Mouse (Mus musculus) stomach, postnatal 0 days (tissue): ENCODE measurements around the gene Slc8a1. TPM values are rescaled to one million over a fixed set of nuclear protein-coding genes. Genes with fewer than 3 reads are reported as not detected.

Experiments
- ATAC-seq: fragments of 200-750 bp; cut with Nextera tagmentation; 2 replicates; pipeline ENCODE4 v1.8.0; 2017; ENCODE audit not compliant: low FRiP score, low TSS enrichment
- DNase-seq: peaks from one replicate; pipeline ENCODE4 v3.0.0-alpha.2; 2016; ENCODE audit warnings: low spot score
- H3K27ac ChIP-seq: fragments of 300-500 bp; sonication (generic); replicated peaks from 2 replicates; pipeline ENCODE4 v1.5.1; 2014; ENCODE audit warnings: mild to moderate bottlenecking, control low read depth
- H3K27me3 ChIP-seq: fragments of 300-500 bp; sonication (generic); 2 replicates; pipeline ENCODE4 v1.6.1; 2014; ENCODE audit warnings: low read length; ENCODE audit not compliant: control insufficient read depth, insufficient read depth
- H3K36me3 ChIP-seq: fragments of 300-500 bp; sonication (generic); 2 replicates; pipeline ENCODE4 v1.6.1; 2014; ENCODE audit warnings: low read length, mixed read lengths; ENCODE audit not compliant: control insufficient read depth, insufficient read depth
- H3K4me1 ChIP-seq: fragments of 300-500 bp; sonication (generic); replicated peaks from 2 replicates; pipeline ENCODE4 v1.6.1; 2014; ENCODE audit warnings: antibody characterized with exemption; ENCODE audit not compliant: control insufficient read depth, insufficient read depth
- H3K4me2 ChIP-seq: fragments of 300-500 bp; sonication (generic); replicated peaks from 2 replicates; pipeline ENCODE4 v1.6.1; 2014; ENCODE audit warnings: low read depth, mild to moderate bottlenecking, control low read depth, moderate library complexity
- H3K4me3 ChIP-seq: fragments of 300-500 bp; sonication (generic); 2 replicates; pipeline ENCODE4 v1.5.1; 2014; ENCODE audit warnings: low read depth, low read length, control low read depth
- H3K9ac ChIP-seq: fragments of 300-500 bp; sonication (generic); 2 replicates; pipeline ENCODE4 v1.6.1; 2014; ENCODE audit warnings: mild to moderate bottlenecking, low read length, control low read depth, mixed read lengths
- H3K9me3 ChIP-seq: fragments of 300-500 bp; sonication (generic); 2 replicates; pipeline ENCODE4 v1.6.1; 2016; ENCODE audit warnings: low read length; ENCODE audit not compliant: control insufficient read depth
- CTCF ChIP-seq: IDR thresholded peaks from 2 replicates; pipeline ENCODE4 v1.5.1; 2016; ENCODE audit warnings: antibody characterized with exemption, low read depth, mild to moderate bottlenecking, moderate library complexity
- EP300 ChIP-seq: optimal IDR thresholded peaks from 2 replicates; pipeline ENCODE3; 2016; ENCODE audit warnings: antibody characterized with exemption
- WGBS: fragments of 180-500 bp; shearing (Covaris S2); extraction: QIAGEN DNeasy Blood & Tissue Kit; methylation state at CpG from one replicate; pipeline ENCODE4 v1.1.7; 2014; 5-methylcytosine and 5-hydroxymethylcytosine counted together
- polyA plus RNA-seq: library from polyadenylated mRNA; unstranded; fragments of >200 nt; fragmentation: Nextera tagmentation; extraction: Ambion mirVana; gene quantifications from 2 replicates; pipeline ENCODE4 v1.2.1, GENCODE M21; 2015

Slc8a1 gene
- polyA plus RNA-seq, 1 experiment from 2014 or later, result 3.1 TPM

GRCm38 (mm10) chr17:81589791-81590190, 148.4 kb downstream of the Slc8a1 start:
- H3K4me3 ChIP-seq, result no peak overlapping the region
- 75% methylated on average over 7 of the region's 7 CpGs for WGBS
- no peaks in the 10 kb centered on the region for H3K4me1 ChIP-seq
- H3K36me3 ChIP-seq, result no peaks in the 10 kb centered on the region
- no peak overlapping the region for H3K4me2 ChIP-seq
- H3K27ac ChIP-seq, result no peak overlapping the region
- ATAC-seq (no peak), DNase-seq (no peak)
- no peak overlapping the region for H3K9ac ChIP-seq
- no peak for TF ChIP-seq EP300
- no peak for TF ChIP-seq CTCF
- no peaks in the 10 kb centered on the region for H3K9me3 ChIP-seq
- H3K27me3 ChIP-seq, result no peaks in the 10 kb centered on the region

GRCm38 (mm10) chr17:81586759-81587158, 151.4 kb downstream of the Slc8a1 start:
- DNase-seq (no peak), ATAC-seq (no peak)
- WGBS, result 60% methylated on average over 5 of the region's 5 CpGs
- Histone ChIP-seq H3K9ac (no peak overlapping the region), H3K9me3 (no peaks in the 10 kb centered on the region), H3K4me1 (no peaks in the 10 kb centered on the region), H3K36me3 (no peaks in the 10 kb centered on the region), H3K4me3 (no peak overlapping the region), H3K27me3 (no peaks in the 10 kb centered on the region), H3K4me2 (no peak overlapping the region), H3K27ac (no peak overlapping the region)
- no peak for TF ChIP-seq EP300

GRCm38 (mm10) chr17:81579728-81580425, 158.3 kb downstream of the Slc8a1 start:
- Histone ChIP-seq H3K36me3 (no peaks in the 10 kb centered on the region), H3K9ac (no peak overlapping the region), H3K9me3 (no peaks in the 10 kb centered on the region), H3K27ac (peak overlapping the region; percentile 63), H3K4me2 (peak overlapping the region; percentile 17; the same call in 1 of the 2 replicates), H3K4me1 (no peaks in the 10 kb centered on the region), H3K4me3 (no peak overlapping the region), H3K27me3 (no peaks in the 10 kb centered on the region)
- TF ChIP-seq CTCF (no peak), EP300 (no peak)
- DNase-seq (no peak), ATAC-seq (peak; percentile 60; the same call in 1 of the 2 replicates)
- WGBS, result 38% methylated on average over 10 of the region's 10 CpGs

- Histone ChIP-seq H3K36me3 (no peaks in the 10 kb centered on the region), H3K4me3 (no peak overlapping the region), H3K4me1 (no peaks in the 10 kb centered on the region), H3K9ac (no peak overlapping the region), H3K27me3 (no peaks in the 10 kb centered on the region), H3K4me2 (no peak overlapping the region), H3K27ac (no peak overlapping the region), H3K9me3 (no peaks in the 10 kb centered on the region)
- ATAC-seq, result no peak
- DNase-seq, result no peak
- WGBS, result 87% methylated on average over 3 of the region's 3 CpGs
- TF ChIP-seq CTCF, result no peak
- TF ChIP-seq EP300, result no peak
Measured at GRCm38 (mm10) chr17:81576893-81577292, 161.3 kb downstream of the Slc8a1 start.

GRCm38 (mm10) chr17:81565634-81566372, 172.4 kb downstream of the Slc8a1 start:
- no peaks in the 10 kb centered on the region for H3K27me3 ChIP-seq
- DNase-seq (no peak), ATAC-seq (no peak)
- H3K9ac ChIP-seq, result no peak overlapping the region
- H3K4me1 ChIP-seq, result no peaks in the 10 kb centered on the region
- TF ChIP-seq EP300 (no peak), CTCF (no peak)
- 75% methylated on average over 9 of the region's 9 CpGs for WGBS
- H3K27ac ChIP-seq, result no peak overlapping the region
- H3K4me3 ChIP-seq, result no peak overlapping the region
- no peaks in the 10 kb centered on the region for H3K36me3 ChIP-seq
- H3K4me2 ChIP-seq, result no peak overlapping the region
- H3K9me3 ChIP-seq, result no peaks in the 10 kb centered on the region
